Mouse (Mus musculus) layer of hippocampus, adult 18-20 months (tissue): ENCODE measurements around the gene Rab37. TPM values are rescaled to one million over a fixed set of nuclear protein-coding genes. Genes with fewer than 3 reads are reported as not detected.

Source experiments
- DNase-seq, 2 experiments: peaks; one replicate each; pipeline ENCODE4 v3.0.0; 2022; ENCODE audit warnings: low spot score in 2 of 2
- long read RNA-seq: library from polyadenylated mRNA; stranded (forward); transcript quantifications from one replicate; pipeline ENCODE4 v2.0.0, GENCODE M21; 2021
- total RNA-seq, 2 experiments: library from RNA; stranded (reverse); gene quantifications; 2 replicates each; pipeline ENCODE4 v1.2.3; 2021

Gene Rab37
- 1 to 10 TPM; 3.7 to 4.2 TPM for total RNA-seq
- long read RNA-seq, partial matches to known transcripts: 0 of 4 reads
- long read RNA-seq, other reads (novel, unspliced or antisense): 1 of 4 reads

GRCm38 (mm10) chr11:115091362-115091901 lies at the start of gene Rab37:
Gene Rab37, plus strand, starts transcription at chr11:115091431.
- no peak for DNase-seq

GRCm38 (mm10) chr11:115048259-115048658 lies 43.0 kb upstream of the Rab37 start, which contains the start of gene Cd300ld3:
Gene Cd300ld3, minus strand, starts transcription at chr11:115048409.
- no peak for DNase-seq

GRCm38 (mm10) chr11:115049282-115049895 lies 41.8 kb upstream of the Rab37 start:
- DNase-seq: peak in 1 of 2 experiments; percentile 18

- DNase-seq: no peak
Measured at GRCm38 (mm10) chr11:115052206-115052605, 39.0 kb upstream of the Rab37 start.

DNA sequence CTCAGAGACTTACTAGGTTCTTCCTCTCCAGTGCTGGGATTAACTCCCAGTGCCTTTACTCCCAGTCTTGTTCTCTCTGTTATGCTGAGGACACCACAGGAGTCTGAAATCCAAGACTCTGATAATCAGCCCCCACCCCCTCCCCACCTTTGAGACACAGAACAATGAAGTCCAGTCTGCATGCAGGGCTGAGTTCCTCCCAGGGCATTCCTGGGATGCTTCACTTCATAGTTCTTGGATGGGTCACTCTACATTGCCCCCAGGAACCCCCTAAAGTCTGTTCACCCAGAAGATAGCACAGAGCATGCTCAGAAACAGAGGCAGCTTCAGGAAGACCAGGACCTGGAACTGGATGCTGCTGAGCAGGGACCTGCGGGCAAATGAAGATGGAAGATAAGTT lies 38.2 kb upstream of the Rab37 start:
- DNase-seq: no peak

DNA sequence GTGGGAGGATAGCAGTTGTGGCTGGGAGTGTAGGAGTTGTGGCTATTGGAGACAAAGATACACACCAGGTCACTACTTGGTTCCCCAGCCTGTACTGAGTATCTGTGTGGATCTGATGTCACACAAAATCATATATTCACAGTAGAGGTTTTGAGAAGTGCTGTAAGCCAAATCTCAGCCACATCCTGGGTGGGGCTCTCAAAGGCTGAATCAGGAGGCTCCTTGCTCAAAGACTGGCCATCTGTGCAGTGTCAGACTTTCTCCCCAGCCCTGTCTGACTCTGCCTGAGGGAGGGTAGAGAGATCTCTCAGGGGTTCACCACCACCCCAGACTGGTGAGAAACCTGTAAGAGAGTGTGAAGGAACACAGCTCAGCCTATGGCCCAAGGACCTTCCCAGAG lies 36.7 kb upstream of the Rab37 start:
- no peak for DNase-seq

- DNase-seq: no peak
Measured at GRCm38 (mm10) chr11:115058701-115059100, 32.5 kb upstream of the Rab37 start.

- DNase-seq: no peak
Measured at GRCm38 (mm10) chr11:115059797-115060196, 31.4 kb upstream of the Rab37 start.

DNA sequence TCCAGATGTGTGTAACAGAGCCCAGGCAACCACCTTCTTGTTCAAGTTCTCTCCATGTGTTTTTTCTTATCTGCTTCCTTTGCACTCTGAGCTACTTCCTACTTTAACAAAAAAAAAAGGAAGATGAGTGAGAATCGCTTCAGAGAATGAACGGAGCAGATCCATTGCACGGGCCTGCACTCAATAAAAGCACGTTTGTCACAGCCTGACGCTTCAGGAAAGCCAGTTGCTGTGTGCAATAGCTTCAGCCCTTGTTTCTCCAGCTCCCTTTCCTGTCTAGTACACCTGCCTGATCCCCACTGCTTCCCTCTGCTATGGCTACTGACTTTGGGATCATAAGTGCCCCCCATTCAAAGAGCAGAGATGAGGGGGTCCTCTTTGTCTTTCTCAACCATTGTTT lies 29.2 kb upstream of the Rab37 start, which contains the start of gene Cd300e:
Gene Cd300e, minus strand, starts transcription at position 101 of the 400 bp plus-strand sequence.
- no peak for DNase-seq

DNA sequence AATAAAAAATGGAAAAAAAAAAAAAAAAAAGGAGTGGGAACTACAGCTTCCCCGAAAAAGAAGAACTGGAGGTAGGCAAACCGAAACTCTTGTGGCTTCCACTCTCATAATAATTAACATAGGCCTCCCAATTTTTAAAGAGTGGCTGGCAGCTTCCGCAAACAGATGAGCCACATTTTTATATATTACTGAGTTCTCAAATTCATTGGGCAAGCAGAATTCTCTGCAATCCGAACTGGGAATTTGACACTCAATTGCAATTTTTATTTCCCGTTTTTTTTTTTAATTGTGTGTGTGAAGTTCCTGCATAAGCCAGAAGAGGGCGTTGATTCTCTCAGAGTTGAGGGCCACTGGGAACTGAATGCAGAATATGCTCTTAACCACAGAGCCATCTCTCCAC lies 24.5 kb upstream of the Rab37 start:
- no peak for DNase-seq

DNA sequence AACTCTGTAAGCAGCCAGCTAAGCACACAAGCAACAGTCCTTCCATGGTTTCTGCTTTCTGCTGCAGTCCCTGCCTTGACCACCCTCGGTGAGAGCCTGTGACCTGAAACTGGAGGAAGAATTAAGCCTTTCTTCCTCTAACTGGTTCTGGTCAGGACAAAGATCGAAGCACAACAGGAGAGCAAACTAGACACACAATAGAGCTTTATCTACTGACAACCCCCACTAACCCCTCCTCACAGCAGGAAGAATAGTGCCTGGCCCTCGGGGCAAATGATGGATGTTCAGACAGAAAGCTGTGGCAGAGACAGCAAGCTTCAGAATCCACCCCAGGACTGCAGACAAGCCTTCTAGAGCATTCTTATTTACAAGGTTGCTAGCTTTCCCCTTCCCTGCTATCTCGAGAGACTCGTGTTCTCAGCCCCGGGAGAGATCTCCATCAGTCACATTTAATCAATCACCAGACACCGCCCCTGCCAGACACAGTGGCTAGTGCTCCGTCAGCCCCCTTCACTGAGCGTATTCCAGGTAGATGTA lies 20.1 kb upstream of the Rab37 start:
- no peak for DNase-seq

DNA sequence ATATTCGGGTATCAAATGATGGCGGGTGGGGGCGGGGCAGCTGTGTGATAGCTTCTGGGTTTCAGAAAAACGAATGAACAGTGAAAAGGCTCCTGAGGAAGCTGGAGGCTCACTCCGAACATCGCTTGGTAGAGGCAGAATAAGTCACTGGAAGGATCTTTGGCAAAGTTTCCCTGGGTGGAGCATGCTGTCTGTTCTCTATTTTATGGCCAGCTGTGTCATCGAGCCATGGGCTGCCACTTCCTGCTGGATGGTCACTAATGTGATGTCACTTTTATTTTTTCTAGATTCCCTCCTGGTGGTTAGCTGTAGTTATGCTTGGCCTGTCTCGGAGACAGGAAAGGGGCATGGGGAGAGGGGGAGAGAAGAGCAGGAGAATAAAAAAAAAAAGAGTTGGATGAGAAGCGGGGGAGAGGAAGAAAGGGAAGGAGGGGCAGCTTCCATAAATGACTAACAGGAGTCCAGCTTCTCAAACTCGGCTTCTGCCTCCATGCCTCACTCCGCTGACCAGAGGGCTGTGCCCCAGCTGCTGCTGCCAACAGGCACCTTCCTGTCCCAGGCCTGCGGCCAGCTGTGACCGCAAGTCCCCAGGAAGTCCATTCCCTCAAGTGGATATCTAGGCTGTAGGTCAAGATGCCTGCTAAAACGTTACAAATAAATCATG lies 19.5 kb upstream of the Rab37 start:
- DNase-seq: no peak

- no peak for DNase-seq
Measured at GRCm38 (mm10) chr11:115073002-115073401, 18.2 kb upstream of the Rab37 start.

DNA sequence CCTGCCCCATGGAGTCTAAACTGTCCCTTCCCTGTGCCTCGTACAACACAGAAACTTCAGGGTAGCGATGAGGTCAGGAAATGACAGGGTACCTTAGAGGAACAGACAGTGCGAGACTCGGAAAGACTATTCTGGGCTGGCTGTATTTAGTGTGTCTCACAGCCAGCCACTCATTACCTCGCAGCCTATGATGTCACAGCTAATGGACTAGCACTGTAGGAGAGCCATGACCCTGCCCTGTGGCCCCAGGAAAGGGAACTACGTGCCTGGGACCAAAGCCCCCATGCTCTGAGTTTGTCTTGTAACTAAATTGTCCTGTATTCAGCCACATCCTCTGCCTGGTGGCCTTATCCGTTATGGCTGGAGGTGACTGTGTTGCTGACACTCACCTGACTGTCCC lies 15.8 kb upstream of the Rab37 start:
- no peak for DNase-seq

DNA sequence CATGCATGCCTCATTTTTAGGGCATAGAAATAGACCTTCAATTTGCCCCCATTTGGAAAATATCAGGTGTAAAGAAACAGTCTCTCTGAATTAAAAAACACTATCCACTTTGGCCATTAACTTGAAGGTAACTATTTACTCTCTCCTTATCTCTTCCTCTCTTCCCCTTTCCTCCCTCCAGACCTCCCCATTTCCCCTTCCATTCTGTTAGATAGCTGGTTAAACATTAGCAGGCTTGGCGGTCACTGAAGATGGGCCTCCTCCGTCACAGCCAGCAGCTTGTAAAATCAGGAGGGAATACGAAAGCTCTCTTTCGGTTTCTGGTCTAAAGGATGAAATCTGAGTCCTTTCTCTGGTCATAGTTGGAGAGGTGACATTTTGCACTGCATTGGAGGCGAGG lies 15.4 kb upstream of the Rab37 start:
- no peak for DNase-seq

GRCm38 (mm10) chr11:115077436-115077835 lies 13.8 kb upstream of the Rab37 start:
- no peak for DNase-seq

DNA sequence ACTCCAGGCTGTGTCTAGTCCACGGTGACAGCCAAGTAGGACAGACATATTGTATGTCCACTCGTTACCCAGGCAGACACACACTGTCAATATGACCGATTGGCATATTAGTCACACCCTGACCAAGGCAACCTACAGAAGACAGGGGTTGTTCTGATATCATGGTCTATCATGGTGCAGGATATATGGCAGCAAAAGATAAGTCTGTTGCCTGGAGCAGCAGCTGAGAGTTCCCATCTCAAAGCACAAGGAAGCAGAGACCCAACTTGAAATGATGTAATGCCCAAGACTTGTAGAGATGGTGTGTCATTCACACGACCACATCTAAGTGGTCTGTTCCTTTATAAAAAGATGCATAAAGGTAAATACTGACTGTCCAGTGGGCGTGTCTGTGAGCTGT lies 12.6 kb upstream of the Rab37 start:
- DNase-seq: no peak

GRCm38 (mm10) chr11:115080886-115081285 lies 10.3 kb upstream of the Rab37 start:
- peak; percentile 19 to 78 for DNase-seq

- DNase-seq: no peak
Measured at GRCm38 (mm10) chr11:115081373-115081772, 9.9 kb upstream of the Rab37 start.

DNA sequence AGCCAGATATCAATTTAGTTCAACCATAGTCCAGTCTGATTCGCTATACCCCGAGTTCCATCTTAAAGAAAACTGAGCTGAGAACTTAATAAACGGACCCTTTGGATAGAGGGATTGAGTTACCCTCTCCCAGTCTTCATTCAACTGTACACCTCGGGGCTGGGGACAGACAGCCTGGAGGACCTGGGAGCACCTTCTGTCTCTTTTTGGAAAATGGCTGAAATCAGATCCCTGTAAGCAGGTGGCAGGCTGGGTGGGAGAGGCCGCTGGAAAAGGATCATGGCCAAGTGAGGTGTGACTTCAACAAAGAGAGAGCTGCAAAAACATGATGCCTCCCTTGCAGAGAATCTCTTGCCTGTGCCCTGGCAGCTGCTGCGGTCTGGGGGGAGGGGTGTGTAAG lies 9.0 kb upstream of the Rab37 start:
- no peak for DNase-seq

GRCm38 (mm10) chr11:115083376-115084139 lies 7.7 kb upstream of the Rab37 start:
- peak; percentile 32 to 86 for DNase-seq
